Mouse (Mus musculus) erythroblast, embryonic 14.5 days (primary cell): ENCODE results near the gene Taf11.

Experiments used
- GATA1 ChIP-seq: IDR thresholded peaks from 2 replicates; pipeline ENCODE4 v1.6.1; 2012; ENCODE audit warnings: low read length, inconsistent platforms, mixed read lengths
- TAL1 ChIP-seq: IDR thresholded peaks from 3 replicates; pipeline ENCODE4 v1.6.1; 2012; ENCODE audit warnings: low read length, inconsistent platforms, mixed read lengths

- no peak for TF ChIP-seq GATA1
- TF ChIP-seq TAL1 = no peak
Measured at GRCm38 (mm10) chr17:27940352-27940751, 30.7 kb upstream of the Taf11 start.
